Mouse (Mus musculus) stomach, embryonic 16.5 days (tissue): ENCODE results near the gene Klhl10. TPM values are rescaled to one million over a fixed set of nuclear protein-coding genes. Genes with fewer than 3 reads are reported as not detected.

Source experiments
- ATAC-seq: fragments of 200-750 bp; cut with Nextera tagmentation; 2 replicates; pipeline ENCODE4 v1.8.0; 2017; ENCODE audit warnings: moderate number of reproducible peaks, moderate TSS enrichment; ENCODE audit not compliant: insufficient read depth, low FRiP score
- H3K27ac ChIP-seq: fragments of 300-500 bp; sonication (generic); 2 replicates; pipeline ENCODE4 v1.5.1; 2014; ENCODE audit warnings: low read length
- H3K27me3 ChIP-seq: fragments of 300-500 bp; sonication (generic); 2 replicates; pipeline ENCODE4 v1.6.1; 2014; ENCODE audit warnings: low read length, control low read depth, mixed read lengths; ENCODE audit not compliant: control insufficient read depth, insufficient read depth
- H3K36me3 ChIP-seq: fragments of 300-500 bp; sonication (generic); 2 replicates; pipeline ENCODE4 v1.6.1; 2014; ENCODE audit warnings: low read length; ENCODE audit not compliant: control insufficient read depth, insufficient read depth
- H3K4me1 ChIP-seq: fragments of 300-500 bp; sonication (generic); 2 replicates; pipeline ENCODE4 v1.6.1; 2014; ENCODE audit warnings: low read length, control low read depth, mixed read lengths; ENCODE audit not compliant: control insufficient read depth, insufficient read depth
- H3K4me2 ChIP-seq: fragments of 300-500 bp; sonication (generic); 2 replicates; pipeline ENCODE4 v1.6.1; 2014; ENCODE audit warnings: low read depth, low read length, mixed read lengths
- H3K4me3 ChIP-seq: fragments of 300-500 bp; sonication (generic); replicated peaks from 2 replicates; pipeline ENCODE4 v1.5.1; 2014; ENCODE audit warnings: mild to moderate bottlenecking, low read length
- H3K9ac ChIP-seq: fragments of 300-500 bp; sonication (generic); 2 replicates; pipeline ENCODE4 v1.6.1; 2014; ENCODE audit warnings: low read length
- H3K9me3 ChIP-seq: fragments of 300-500 bp; sonication (generic); replicated peaks from 2 replicates; pipeline ENCODE4 v1.6.1; 2016; ENCODE audit warnings: low read length, control low read depth; ENCODE audit not compliant: control insufficient read depth
- WGBS: fragments of 180-500 bp; shearing (Covaris S2); extraction: QIAGEN DNeasy Blood & Tissue Kit; methylation state at CpG from one replicate; pipeline ENCODE4 v1.1.7; 2014; 5-methylcytosine and 5-hydroxymethylcytosine counted together
- polyA plus RNA-seq: library from polyadenylated mRNA; unstranded; fragments of >200 nt; fragmentation: Nextera tagmentation; extraction: Ambion mirVana; gene quantifications from 2 replicates; pipeline ENCODE4 v1.2.1, GENCODE M21; 2015

The Klhl10 gene
- polyA plus RNA-seq, 1 experiment from 2014 or later, result 0.30 TPM

GRCm38 (mm10) chr11:100435678-100436246, 6.0 kb upstream of the Klhl10 start:
- Histone ChIP-seq H3K4me2 (no peak overlapping the region), H3K4me3 (no peak overlapping the region), H3K9me3 (no peaks in the 10 kb centered on the region), H3K27ac (no peak overlapping the region), H3K9ac (no peak overlapping the region), H3K4me1 (peaks cover 8% of the 10 kb centered on the region; the same call in 1 of the 2 replicates), H3K36me3 (peaks cover 21% of the 10 kb centered on the region; the same call in 1 of the 2 replicates), H3K27me3 (no peaks in the 10 kb centered on the region)
- 88% methylated on average over 9 of the region's 9 CpGs for WGBS
- ATAC-seq, result no peak

- peaks cover 18% of the 10 kb centered on the region; the same call in 1 of the 2 replicates for H3K36me3 ChIP-seq
- H3K4me3 ChIP-seq, result no peak overlapping the region
- no peaks in the 10 kb centered on the region for H3K9me3 ChIP-seq
- peaks cover 8% of the 10 kb centered on the region; the same call in 1 of the 2 replicates for H3K4me1 ChIP-seq
- ATAC-seq, result no peak
- no peak overlapping the region for H3K9ac ChIP-seq
- no peak overlapping the region for H3K27ac ChIP-seq
- H3K4me2 ChIP-seq, result no peak overlapping the region
- no peaks in the 10 kb centered on the region for H3K27me3 ChIP-seq
- WGBS, result 70% methylated on average over 1 of the region's 1 CpGs
Observed at GRCm38 (mm10) chr11:100437901-100438300, 3.8 kb upstream of the Klhl10 start.

DNA sequence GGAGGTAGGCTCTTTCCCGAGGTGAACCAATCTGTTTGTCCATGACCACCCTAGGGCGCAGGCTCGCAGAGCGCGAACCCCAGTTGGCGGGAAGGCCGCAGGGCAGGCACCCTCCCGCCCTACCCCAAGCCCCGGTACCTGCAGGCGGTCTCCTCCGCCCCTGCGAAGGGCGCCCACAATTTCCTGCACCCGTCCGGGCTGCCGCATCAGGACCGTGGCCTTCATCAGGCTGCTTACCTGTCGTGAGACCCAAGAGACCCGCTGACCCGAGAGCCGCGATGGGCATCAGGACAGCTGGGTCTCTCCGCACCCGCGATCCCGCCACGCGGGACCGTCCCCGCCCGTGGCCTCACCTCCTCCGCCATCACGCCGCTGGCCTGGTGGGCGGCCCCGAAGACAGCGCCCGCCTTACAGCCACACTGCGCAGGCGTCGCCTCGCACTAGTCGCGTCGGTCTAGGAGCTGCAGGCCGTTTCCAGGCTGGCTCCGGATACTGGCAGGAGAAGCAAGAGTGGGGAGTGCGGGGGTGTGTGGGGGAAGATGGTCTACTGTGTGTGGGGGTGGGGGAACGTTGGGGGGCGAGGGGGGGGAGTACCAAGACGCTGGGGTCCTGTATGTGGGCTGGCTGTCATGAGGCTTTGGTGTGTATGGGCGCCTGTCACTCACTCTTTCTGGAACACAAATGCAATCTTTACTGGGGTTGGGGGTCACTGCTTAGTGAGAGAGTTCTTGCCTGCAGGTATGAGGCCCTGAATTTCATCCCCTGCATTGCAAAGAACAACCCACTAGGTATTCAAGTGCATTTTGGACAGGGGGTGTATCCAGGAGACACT, 810 bp upstream of the Klhl10 start:
- 1% methylated on average over 52 of the region's 52 CpGs for WGBS
- no peaks in the 10 kb centered on the region for H3K9me3 ChIP-seq
- H3K4me3 ChIP-seq, result peak overlapping the region; percentile 69
- peak overlapping the region; percentile 50; the same call in 1 of the 2 replicates for H3K27ac ChIP-seq
- no peaks in the 10 kb centered on the region for H3K27me3 ChIP-seq
- H3K4me1 ChIP-seq, result peaks cover 8% of the 10 kb centered on the region; the same call in 1 of the 2 replicates
- peak overlapping the region; percentile 71 for H3K4me2 ChIP-seq
- peaks cover 14% of the 10 kb centered on the region; the same call in 1 of the 2 replicates for H3K36me3 ChIP-seq
- peak; percentile 96 for ATAC-seq
- H3K9ac ChIP-seq, result peak overlapping the region; percentile 91

- 0 out of 2 replicates have a peak, but pooled peaks cover 3% of the 10 kb centered on the region for H3K36me3 ChIP-seq
- H3K9ac ChIP-seq, result no peak overlapping the region
- no peak overlapping the region for H3K4me3 ChIP-seq
- H3K27me3 ChIP-seq, result no peaks in the 10 kb centered on the region
- H3K27ac ChIP-seq, result no peak overlapping the region
- H3K9me3 ChIP-seq, result no peaks in the 10 kb centered on the region
- 82% methylated on average over 6 of the region's 6 CpGs for WGBS
- no peak overlapping the region for H3K4me2 ChIP-seq
- ATAC-seq, result no peak
- peaks cover 8% of the 10 kb centered on the region; the same call in 1 of the 2 replicates for H3K4me1 ChIP-seq
Observed at GRCm38 (mm10) chr11:100442625-100443024, 908 bp downstream of the Klhl10 start.

DNA sequence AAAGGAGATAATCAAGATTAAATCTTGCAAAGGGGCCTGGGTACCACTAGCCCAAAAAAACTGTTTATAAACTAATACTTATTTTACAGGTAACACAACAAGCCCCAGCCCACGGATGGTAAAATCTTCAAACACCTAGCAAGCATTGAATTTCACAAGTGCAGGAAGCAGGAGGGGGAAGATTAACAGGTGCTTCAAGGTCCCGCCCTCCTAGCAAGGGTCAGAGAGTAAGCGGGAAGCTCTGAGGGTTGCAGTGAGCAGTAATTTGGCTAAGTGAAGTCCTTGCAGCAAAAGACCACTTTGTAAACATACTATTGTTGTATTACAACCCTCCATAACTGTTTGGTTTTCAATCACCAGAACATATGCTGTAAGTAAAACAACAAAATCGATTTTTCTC, 15.5 kb downstream of the Klhl10 start:
- Histone ChIP-seq H3K4me1 (no peaks in the 10 kb centered on the region), H3K9ac (no peak overlapping the region), H3K36me3 (peaks cover 5% of the 10 kb centered on the region; the same call in 1 of the 2 replicates), H3K9me3 (no peaks in the 10 kb centered on the region), H3K27ac (no peak overlapping the region), H3K27me3 (no peaks in the 10 kb centered on the region), H3K4me2 (no peak overlapping the region), H3K4me3 (no peak overlapping the region)
- ATAC-seq, result no peak
- 71% methylated on average over 4 of the region's 4 CpGs for WGBS

DNA sequence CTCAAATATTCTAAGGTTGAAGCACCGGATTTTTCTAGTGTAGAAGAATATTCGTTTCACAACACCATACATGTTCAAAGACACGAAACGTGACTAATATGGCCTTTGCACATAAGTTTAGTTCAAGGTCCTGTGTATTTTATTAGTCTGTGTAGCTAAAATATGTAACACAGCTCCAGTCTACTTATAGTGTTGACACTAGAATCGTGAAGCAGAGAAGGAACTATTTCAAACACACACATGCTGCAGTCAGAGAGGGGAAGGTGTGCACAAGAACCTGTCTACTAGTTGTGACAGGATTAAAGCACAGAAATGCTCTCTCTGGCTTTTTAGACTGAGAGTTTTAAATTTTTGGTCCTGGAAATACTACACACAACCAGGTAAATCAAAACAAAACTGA, 16.0 kb downstream of the Klhl10 start:
- H3K36me3 ChIP-seq, result peaks cover 5% of the 10 kb centered on the region; the same call in 1 of the 2 replicates
- H3K4me3 ChIP-seq, result no peak overlapping the region
- H3K4me2 ChIP-seq, result no peak overlapping the region
- no peaks in the 10 kb centered on the region for H3K9me3 ChIP-seq
- no peak overlapping the region for H3K27ac ChIP-seq
- no peak overlapping the region for H3K9ac ChIP-seq
- WGBS, result 76% methylated on average over 5 of the region's 5 CpGs
- no peak for ATAC-seq
- H3K4me1 ChIP-seq, result no peaks in the 10 kb centered on the region
- H3K27me3 ChIP-seq, result no peaks in the 10 kb centered on the region

DNA sequence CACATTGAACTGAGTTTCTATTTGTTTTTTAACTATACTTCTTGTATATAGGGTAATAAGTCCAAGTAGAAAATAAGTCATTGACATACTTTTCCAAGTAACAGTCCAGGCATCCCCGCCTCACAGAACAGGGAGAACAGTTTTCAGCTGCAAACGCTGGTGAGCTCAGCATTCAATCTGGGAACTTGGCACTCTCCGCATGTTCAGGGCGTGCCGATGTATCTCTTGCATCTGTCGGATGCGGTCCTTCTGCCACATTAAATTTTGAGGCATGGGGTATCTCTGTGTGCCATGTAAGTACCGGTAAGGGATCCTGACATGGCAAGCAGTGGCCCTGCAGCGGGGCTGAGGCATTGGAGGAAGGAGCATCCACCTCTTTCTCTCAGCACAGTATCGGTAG, 21.0 kb downstream of the Klhl10 start:
- ATAC-seq, result no peak
- no peaks in the 10 kb centered on the region for H3K9me3 ChIP-seq
- H3K9ac ChIP-seq, result no peak overlapping the region
- H3K4me2 ChIP-seq, result no peak overlapping the region
- no peaks in the 10 kb centered on the region for H3K27me3 ChIP-seq
- H3K4me3 ChIP-seq, result no peak overlapping the region
- H3K4me1 ChIP-seq, result no peaks in the 10 kb centered on the region
- no peak overlapping the region for H3K27ac ChIP-seq
- WGBS, result 92% methylated on average over 10 of the region's 10 CpGs
- no peaks in the 10 kb centered on the region for H3K36me3 ChIP-seq

- Histone ChIP-seq H3K9me3 (no peaks in the 10 kb centered on the region), H3K27ac (no peak overlapping the region), H3K36me3 (no peaks in the 10 kb centered on the region), H3K27me3 (no peaks in the 10 kb centered on the region), H3K4me2 (no peak overlapping the region), H3K9ac (no peak overlapping the region), H3K4me3 (no peak overlapping the region), H3K4me1 (peaks cover 7% of the 10 kb centered on the region)
- ATAC-seq, result no peak
- WGBS, result 93% methylated on average over 1 of the region's 1 CpGs
Observed at GRCm38 (mm10) chr11:100465229-100465792, 23.6 kb downstream of the Klhl10 start.

DNA sequence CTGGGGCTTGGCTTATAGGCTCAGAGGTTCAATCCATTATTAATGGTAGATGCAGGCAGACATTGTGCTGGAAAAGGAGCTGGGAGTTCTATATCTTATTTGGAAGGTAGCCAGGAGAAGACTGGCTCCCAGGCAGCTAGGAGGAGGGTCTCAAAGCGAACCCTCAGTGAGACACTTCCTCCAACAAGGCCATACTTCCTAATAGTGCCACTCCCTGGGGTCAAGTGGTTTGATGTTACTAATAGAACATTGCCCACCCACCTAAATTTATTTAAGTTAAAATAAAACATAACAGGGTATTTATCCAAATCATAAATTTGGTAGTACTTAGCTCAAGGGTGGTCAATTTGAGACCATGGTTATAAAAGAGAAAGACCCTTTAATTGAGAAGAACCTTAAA, 24.1 kb downstream of the Klhl10 start:
- Histone ChIP-seq H3K4me1 (peaks cover 12% of the 10 kb centered on the region), H3K9me3 (no peaks in the 10 kb centered on the region), H3K27me3 (no peaks in the 10 kb centered on the region), H3K36me3 (no peaks in the 10 kb centered on the region), H3K4me2 (no peak overlapping the region), H3K9ac (no peak overlapping the region), H3K27ac (no peak overlapping the region), H3K4me3 (no peak overlapping the region)
- 58% methylated on average over 1 of the region's 1 CpGs for WGBS
- no peak for ATAC-seq
